Mouse (Mus musculus) splenic B cell, adult 2 months (primary cell): ENCODE results near the gene Ccdc34.

Source experiments
- DNase-seq: peaks from one replicate; pipeline ENCODE4 v3.0.0-alpha.2; 2011; ENCODE audit warnings: low read depth, low spot score
- H3K27me3 ChIP-seq: 2 replicates; pipeline ENCODE4 v1.6.1; 2012; ENCODE audit warnings: mild to moderate bottlenecking, low read length, moderate library complexity, mixed read lengths; ENCODE audit not compliant: control insufficient read depth, poor library complexity, insufficient read depth, severe bottlenecking
- H3K36me3 ChIP-seq: 2 replicates; pipeline ENCODE4 v1.6.1; 2012; ENCODE audit warnings: mild to moderate bottlenecking, low read length, moderate library complexity, mixed read lengths; ENCODE audit not compliant: control insufficient read depth, poor library complexity, insufficient read depth, severe bottlenecking

Gene Ccdc34

GRCm38 (mm10) chr2:109987946-109988345, 29.7 kb upstream of the Ccdc34 start:
- no peak for DNase-seq
- Histone ChIP-seq H3K36me3 (no peaks in the 10 kb centered on the region), H3K27me3 (no peaks in the 10 kb centered on the region)

GRCm38 (mm10) chr2:109989196-109989595, 28.4 kb upstream of the Ccdc34 start:
- no peak for DNase-seq
- H3K27me3 ChIP-seq = no peaks in the 10 kb centered on the region
- H3K36me3 ChIP-seq = no peaks in the 10 kb centered on the region

- DNase-seq = no peak
- Histone ChIP-seq H3K27me3 (no peaks in the 10 kb centered on the region), H3K36me3 (no peaks in the 10 kb centered on the region)
These were observed 27.7 kb upstream of the Ccdc34 start for GRCm38 (mm10) chr2:109989679-109990473.

- Histone ChIP-seq H3K36me3 (no peaks in the 10 kb centered on the region), H3K27me3 (no peaks in the 10 kb centered on the region)
- DNase-seq = no peak
These were observed 25.9 kb upstream of the Ccdc34 start for GRCm38 (mm10) chr2:109991754-109992153.

- DNase-seq = no peak
- Histone ChIP-seq H3K27me3 (no peaks in the 10 kb centered on the region), H3K36me3 (no peaks in the 10 kb centered on the region)
These were observed 25.1 kb upstream of the Ccdc34 start for GRCm38 (mm10) chr2:109992448-109993073.

- Histone ChIP-seq H3K27me3 (no peaks in the 10 kb centered on the region), H3K36me3 (no peaks in the 10 kb centered on the region)
- DNase-seq = no peak
These were observed 24.2 kb upstream of the Ccdc34 start for GRCm38 (mm10) chr2:109993404-109993803.

GRCm38 (mm10) chr2:109995061-109995460, 22.6 kb upstream of the Ccdc34 start:
- Histone ChIP-seq H3K36me3 (no peaks in the 10 kb centered on the region), H3K27me3 (no peaks in the 10 kb centered on the region)
- no peak for DNase-seq

- H3K27me3 ChIP-seq = no peaks in the 10 kb centered on the region
- no peaks in the 10 kb centered on the region for H3K36me3 ChIP-seq
- no peak for DNase-seq
These were observed 21.2 kb upstream of the Ccdc34 start for GRCm38 (mm10) chr2:109996411-109996810.

- Histone ChIP-seq H3K27me3 (no peaks in the 10 kb centered on the region), H3K36me3 (no peaks in the 10 kb centered on the region)
- DNase-seq = no peak
These were observed 12.9 kb upstream of the Ccdc34 start for GRCm38 (mm10) chr2:110004668-110005067.

GRCm38 (mm10) chr2:110005164-110005563, 12.5 kb upstream of the Ccdc34 start:
- DNase-seq = no peak
- Histone ChIP-seq H3K27me3 (no peaks in the 10 kb centered on the region), H3K36me3 (no peaks in the 10 kb centered on the region)

GRCm38 (mm10) chr2:110005596-110006239, 11.9 kb upstream of the Ccdc34 start:
- H3K27me3 ChIP-seq = no peaks in the 10 kb centered on the region
- no peaks in the 10 kb centered on the region for H3K36me3 ChIP-seq
- no peak for DNase-seq

- no peaks in the 10 kb centered on the region for H3K36me3 ChIP-seq
- no peaks in the 10 kb centered on the region for H3K27me3 ChIP-seq
- peak; percentile 4 for DNase-seq
These were observed 10.0 kb upstream of the Ccdc34 start for GRCm38 (mm10) chr2:110007423-110008267.

GRCm38 (mm10) chr2:110009449-110009848, 8.2 kb upstream of the Ccdc34 start:
- Histone ChIP-seq H3K36me3 (no peaks in the 10 kb centered on the region), H3K27me3 (no peaks in the 10 kb centered on the region)
- no peak for DNase-seq

GRCm38 (mm10) chr2:110012184-110012725, 5.4 kb upstream of the Ccdc34 start:
- DNase-seq = no peak
- Histone ChIP-seq H3K27me3 (no peaks in the 10 kb centered on the region), H3K36me3 (no peaks in the 10 kb centered on the region)
